Mouse (Mus musculus) thymus, adult 2 months (tissue): Measurements from ENCODE around the gene Acvr1b. TPM values are rescaled to one million over a fixed set of nuclear protein-coding genes. Genes with fewer than 3 reads are reported as not detected.

ENCODE experiments used
- DNase-seq: peaks from one replicate; pipeline ENCODE4 v3.0.0; 2021
- H3K27ac ChIP-seq: fragments of 200-500 bp; 2 replicates; pipeline ENCODE4 v1.5.1; 2012; ENCODE audit warnings: low read length, control low read depth; ENCODE audit not compliant: control insufficient read depth, insufficient read depth
- H3K27me3 ChIP-seq: fragments of 200-500 bp; 2 replicates; pipeline ENCODE4 v1.6.1; 2012; ENCODE audit warnings: mild to moderate bottlenecking, low read length, moderate library complexity, mixed read lengths; ENCODE audit not compliant: control insufficient read depth, insufficient read depth
- H3K36me3 ChIP-seq: fragments of 200-500 bp; 2 replicates; pipeline ENCODE4 v1.6.1; 2012; ENCODE audit warnings: mild to moderate bottlenecking, low read length, moderate library complexity; ENCODE audit not compliant: control insufficient read depth, insufficient read depth
- H3K4me1 ChIP-seq: fragments of 200-500 bp; replicated peaks from 2 replicates; pipeline ENCODE4 v1.6.1; 2012; ENCODE audit warnings: low read length; ENCODE audit not compliant: control insufficient read depth, insufficient read depth
- H3K4me3 ChIP-seq: fragments of 200-500 bp; 2 replicates; pipeline ENCODE4 v1.5.1; 2012; ENCODE audit warnings: mild to moderate bottlenecking, low read length, control low read depth, moderate library complexity; ENCODE audit not compliant: control insufficient read depth, insufficient read depth
- CTCF ChIP-seq: fragments of 200-500 bp; IDR thresholded peaks from 2 replicates; pipeline ENCODE4 v1.5.1; 2012; ENCODE audit warnings: mild to moderate bottlenecking, control low read depth, low read length, moderate library complexity, borderline replicate concordance; ENCODE audit not compliant: control insufficient read depth, poor library complexity, insufficient read depth; ENCODE audit errors: extremely low read depth
- POLR2A ChIP-seq: fragments of 200-500 bp; IDR thresholded peaks from 2 replicates; pipeline ENCODE4 v1.6.1; 2012; ENCODE audit warnings: mild to moderate bottlenecking, low read length, control low read depth, moderate library complexity; ENCODE audit not compliant: control insufficient read depth, poor library complexity, insufficient read depth; ENCODE audit errors: extremely low read depth
- WGBS: fragments of 180-500 bp; shearing (Covaris S2); methylation state at CpG from one replicate; pipeline ENCODE4 v1.1.7; 2018; 5-methylcytosine and 5-hydroxymethylcytosine counted together
- polyA plus RNA-seq: library from polyadenylated mRNA; depleted of rRNA; stranded (reverse); fragments of >200 nt; gene quantifications from 2 replicates; pipeline ENCODE4 v1.2.3, GENCODE M21; 2012

The Acvr1b gene
- polyA plus RNA-seq, 1 experiment, result 34.9 TPM

DNA sequence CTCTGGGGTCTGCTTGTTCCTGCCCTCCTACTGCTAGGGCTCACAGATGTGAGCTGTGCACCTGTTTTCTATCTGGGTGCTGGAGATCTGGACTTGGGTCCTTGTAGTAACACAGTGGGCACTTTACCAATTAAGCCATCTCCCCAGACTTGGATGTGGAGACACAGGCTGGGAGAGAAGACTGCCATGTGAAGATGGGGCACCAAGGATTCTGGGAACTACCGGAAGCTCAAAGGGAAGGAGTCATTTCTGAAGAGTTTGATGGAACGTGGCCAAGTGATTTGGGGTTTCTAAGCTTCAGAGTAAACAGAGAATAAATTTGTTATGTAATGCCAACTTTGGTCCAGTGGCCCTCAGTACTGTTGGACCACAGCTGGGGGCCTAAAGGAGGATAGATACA is 1.9 kb upstream of the Acvr1b start:
- H3K27ac ChIP-seq, result no peak overlapping the region

GRCm38 (mm10) chr15:101174294-101175130 is 645 bp downstream of the Acvr1b start:
- H3K27ac ChIP-seq, result no peak overlapping the region
- peak; percentile 46 for DNase-seq
- peak overlapping the region; percentile 71 for H3K4me3 ChIP-seq
- no peaks in the 10 kb centered on the region for H3K27me3 ChIP-seq
- 2% methylated on average over 41 of the region's 46 CpGs for WGBS
- TF ChIP-seq CTCF (no peak), POLR2A (no peak)
- H3K36me3 ChIP-seq, result no peaks in the 10 kb centered on the region
- H3K4me1 ChIP-seq, result peaks cover 15% of the 10 kb centered on the region

More for the DNA sequence above, 1.9 kb upstream of the Acvr1b start:
- no peaks in the 10 kb centered on the region for H3K27me3 ChIP-seq
- WGBS, result 94% methylated on average over 2 of the region's 2 CpGs
- H3K4me3 ChIP-seq, result no peak overlapping the region
- TF ChIP-seq CTCF (no peak), POLR2A (no peak)
- no peak for DNase-seq
- H3K36me3 ChIP-seq, result no peaks in the 10 kb centered on the region
- H3K4me1 ChIP-seq, result peaks cover 15% of the 10 kb centered on the region

DNA sequence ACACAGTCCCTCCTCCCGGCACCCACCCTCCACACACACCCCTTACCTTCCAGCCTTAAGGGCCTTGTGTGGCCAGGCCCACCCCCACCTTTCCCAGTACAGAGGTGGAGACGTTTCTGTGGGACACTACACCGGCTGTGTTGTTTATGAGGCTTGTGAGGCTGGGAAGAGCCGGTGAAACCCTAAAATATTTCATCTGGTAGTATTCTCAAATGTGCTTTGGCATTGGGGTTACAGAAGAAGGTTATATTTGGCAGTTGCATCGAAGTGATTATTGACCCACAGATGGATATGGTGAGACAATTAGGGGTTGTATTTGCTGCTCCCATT is 1.2 kb downstream of the Acvr1b start:
- Histone ChIP-seq H3K27me3 (no peaks in the 10 kb centered on the region), H3K36me3 (no peaks in the 10 kb centered on the region), H3K4me3 (peak overlapping the region; percentile 71; the same call in 1 of the 2 replicates), H3K27ac (no peak overlapping the region), H3K4me1 (peaks cover 17% of the 10 kb centered on the region)
- WGBS, result 25% methylated on average over 5 of the region's 5 CpGs
- TF ChIP-seq POLR2A, result no peak
- no peak for TF ChIP-seq CTCF
- no peak for DNase-seq

- no peak overlapping the region for H3K27ac ChIP-seq
- WGBS, result 22% methylated on average over 17 of the region's 17 CpGs
- H3K36me3 ChIP-seq, result no peaks in the 10 kb centered on the region
- H3K27me3 ChIP-seq, result no peaks in the 10 kb centered on the region
- no peak for DNase-seq
- H3K4me3 ChIP-seq, result 0 out of 2 replicates have a peak overlapping the region, but pooled peaks have one; percentile 7
- TF ChIP-seq CTCF (no peak), POLR2A (no peak)
- H3K4me1 ChIP-seq, result peaks cover 23% of the 10 kb centered on the region
Measured at GRCm38 (mm10) chr15:101175613-101176283, 1.9 kb downstream of the Acvr1b start.

DNA sequence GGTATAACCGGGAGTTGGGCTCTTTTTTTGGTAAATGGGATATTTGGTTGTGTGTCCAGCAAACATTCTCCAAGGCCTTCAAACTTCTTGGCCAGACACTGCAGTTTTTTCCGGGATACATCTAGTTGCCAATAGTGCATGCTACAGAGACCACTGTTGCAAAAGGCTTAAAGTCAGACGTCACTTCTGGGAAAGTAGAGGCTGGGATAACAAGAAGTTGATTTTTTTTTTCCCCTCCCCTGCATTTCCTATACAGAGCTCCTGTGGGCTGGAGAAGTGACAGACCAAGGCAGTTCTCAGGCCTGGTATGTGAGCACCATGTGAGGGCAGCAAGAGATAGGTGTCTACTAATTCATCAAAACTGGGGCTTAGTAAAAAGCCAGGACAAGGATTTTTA is 2.4 kb downstream of the Acvr1b start:
- DNase-seq, result no peak
- TF ChIP-seq POLR2A, result no peak
- TF ChIP-seq CTCF, result no peak
- no peaks in the 10 kb centered on the region for H3K36me3 ChIP-seq
- no peak overlapping the region for H3K4me3 ChIP-seq
- H3K27ac ChIP-seq, result no peak overlapping the region
- H3K27me3 ChIP-seq, result no peaks in the 10 kb centered on the region
- H3K4me1 ChIP-seq, result peaks cover 28% of the 10 kb centered on the region
- 77% methylated on average over 3 of the region's 3 CpGs for WGBS

- TF ChIP-seq POLR2A, result no peak
- TF ChIP-seq CTCF, result no peak
- H3K27ac ChIP-seq, result no peak overlapping the region
- no peaks in the 10 kb centered on the region for H3K36me3 ChIP-seq
- no peak overlapping the region for H3K4me3 ChIP-seq
- no peaks in the 10 kb centered on the region for H3K27me3 ChIP-seq
- 80% methylated on average over 8 of the region's 8 CpGs for WGBS
- H3K4me1 ChIP-seq, result peaks cover 31% of the 10 kb centered on the region
- no peak for DNase-seq
Measured at GRCm38 (mm10) chr15:101176795-101177691, 3.2 kb downstream of the Acvr1b start.
